Mouse (Mus musculus) limb, embryonic 13.5 days (tissue): ENCODE results near the gene Tpi1. TPM values are rescaled to one million over a fixed set of nuclear protein-coding genes. Genes with fewer than 3 reads are reported as not detected.

ENCODE experiments used
- ATAC-seq: fragments of 200-750 bp; cut with Nextera tagmentation; 2 replicates; pipeline ENCODE4 v1.8.0; 2017; ENCODE audit warnings: low read depth, moderate number of reproducible peaks, moderate TSS enrichment; ENCODE audit not compliant: low FRiP score
- H3K27ac ChIP-seq: fragments of 300-500 bp; sonication (generic); 2 replicates; pipeline ENCODE4 v1.5.1; 2015; ENCODE audit warnings: inconsistent platforms, mild to moderate bottlenecking, moderate library complexity
- H3K27me3 ChIP-seq: fragments of 300-500 bp; sonication (generic); 2 replicates; pipeline ENCODE4 v1.6.1; 2015; ENCODE audit warnings: mild to moderate bottlenecking, inconsistent platforms
- H3K36me3 ChIP-seq: fragments of 300-500 bp; sonication (generic); 2 replicates; pipeline ENCODE4 v1.6.1; 2015; ENCODE audit warnings: inconsistent platforms, mild to moderate bottlenecking, moderate library complexity
- H3K4me1 ChIP-seq: fragments of 300-500 bp; sonication (generic); 2 replicates; pipeline ENCODE4 v1.6.1; 2015; ENCODE audit warnings: inconsistent platforms
- H3K4me2 ChIP-seq: fragments of 300-500 bp; sonication (generic); replicated peaks from 2 replicates; pipeline ENCODE4 v1.6.1; 2015; ENCODE audit warnings: inconsistent platforms, mild to moderate bottlenecking, moderate library complexity
- H3K4me3 ChIP-seq: fragments of 300-500 bp; sonication (generic); 2 replicates; pipeline ENCODE4 v1.5.1; 2015; ENCODE audit warnings: moderate library complexity, mild to moderate bottlenecking, inconsistent platforms
- H3K9ac ChIP-seq: fragments of 300-500 bp; sonication (generic); 2 replicates; pipeline ENCODE4 v1.6.1; 2015; ENCODE audit warnings: mild to moderate bottlenecking, inconsistent platforms
- H3K9me3 ChIP-seq: fragments of 300-500 bp; sonication (generic); 2 replicates; pipeline ENCODE4 v1.6.1; 2016; ENCODE audit warnings: inconsistent platforms
- WGBS: fragments of 180-500 bp; shearing (Covaris S2); methylation state at CpG from one replicate; pipeline ENCODE4 v1.1.7; 2015; 5-methylcytosine and 5-hydroxymethylcytosine counted together
- polyA plus RNA-seq: library from polyadenylated mRNA; unstranded; fragments of >200 nt; fragmentation: Nextera tagmentation; extraction: Ambion mirVana; gene quantifications from 2 replicates; pipeline ENCODE4 v1.2.1, GENCODE M21; 2015

Gene Tpi1
- polyA plus RNA-seq, 1 experiment from 2014 or later: 803 TPM

- Histone ChIP-seq H3K27ac (peak overlapping the region; percentile 91), H3K36me3 (peaks cover 44% of the 10 kb centered on the region), H3K4me1 (peaks cover 33% of the 10 kb centered on the region), H3K4me2 (peak overlapping the region; percentile 95), H3K4me3 (peak overlapping the region; percentile 71), H3K9me3 (no peaks in the 10 kb centered on the region), H3K9ac (peak overlapping the region; percentile 80), H3K27me3 (no peaks in the 10 kb centered on the region)
- peak; percentile 84 for ATAC-seq
- under 1% methylated on average over 38 of the region's 38 CpGs for WGBS
Measured at GRCm38 (mm10) chr6:124829799-124830700, 16.0 kb upstream of the Tpi1 start.

DNA sequence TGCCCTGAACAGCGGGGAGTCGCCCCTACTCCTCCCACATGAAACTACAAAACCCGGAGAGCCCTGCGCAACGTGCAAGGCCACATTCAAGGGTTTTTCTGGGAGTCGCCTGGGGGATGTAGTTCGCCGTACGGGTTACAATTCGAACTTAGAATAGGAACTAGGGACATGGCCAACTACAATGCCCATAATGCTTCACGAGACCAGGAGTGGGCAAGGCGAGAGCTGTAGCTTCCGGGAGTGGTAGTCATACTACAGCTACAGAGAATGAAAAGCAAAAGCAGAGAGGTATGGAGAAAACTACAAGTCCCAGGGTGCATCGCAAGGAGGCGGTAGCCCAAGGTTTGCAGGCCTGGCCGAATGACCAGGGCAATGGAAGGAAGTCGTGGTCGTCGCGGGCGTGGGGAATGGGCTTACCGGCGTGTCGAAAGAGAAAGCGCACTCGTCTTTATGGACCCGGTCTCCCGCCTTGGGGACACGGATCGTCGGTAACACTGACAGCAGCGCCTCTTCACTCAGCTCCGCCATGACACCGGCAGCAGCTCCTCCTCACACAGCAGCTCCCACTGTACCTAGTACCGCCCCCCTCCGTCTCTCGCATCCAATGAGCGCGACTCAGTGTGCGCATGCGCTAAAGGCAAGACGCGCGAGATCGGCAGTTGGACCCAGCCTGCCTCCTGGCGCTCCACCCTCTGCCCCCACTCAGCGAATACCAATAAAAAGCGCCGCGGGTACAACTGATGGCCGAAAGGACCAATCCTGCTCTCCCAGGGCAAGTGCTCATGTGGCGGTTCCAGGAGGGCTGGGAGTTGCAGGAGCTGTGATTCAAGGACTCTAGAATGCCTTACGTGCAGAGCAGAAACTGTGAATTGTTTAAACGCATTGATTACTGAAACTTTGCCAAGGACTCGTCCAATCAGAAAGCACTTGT is 15.0 kb upstream of the Tpi1 start, which contains the start of the genes Usp5 and Cdca3:
Gene Usp5, minus strand, starts transcription at position 617 of the 931 bp plus-strand sequence.
Gene Cdca3, plus strand, starts transcription at position 680 of the 931 bp plus-strand sequence.
- H3K9me3 ChIP-seq: no peaks in the 10 kb centered on the region
- H3K4me3 ChIP-seq: peak within 1 kb of the TSS; percentile 71
- H3K27me3 ChIP-seq: no peaks in the 10 kb centered on the region
- peak; percentile 94 for ATAC-seq
- peak within 1 kb of the TSS; percentile 80 for H3K9ac ChIP-seq
- peak within 1 kb of the TSS; percentile 95 for H3K4me2 ChIP-seq
- H3K36me3 ChIP-seq: peaks cover 46% of the 10 kb centered on the region
- H3K27ac ChIP-seq: peak within 1 kb of the TSS; percentile 91
- under 1% methylated on average over 55 of the region's 55 CpGs for WGBS
- peaks cover 33% of the 10 kb centered on the region for H3K4me1 ChIP-seq

DNA sequence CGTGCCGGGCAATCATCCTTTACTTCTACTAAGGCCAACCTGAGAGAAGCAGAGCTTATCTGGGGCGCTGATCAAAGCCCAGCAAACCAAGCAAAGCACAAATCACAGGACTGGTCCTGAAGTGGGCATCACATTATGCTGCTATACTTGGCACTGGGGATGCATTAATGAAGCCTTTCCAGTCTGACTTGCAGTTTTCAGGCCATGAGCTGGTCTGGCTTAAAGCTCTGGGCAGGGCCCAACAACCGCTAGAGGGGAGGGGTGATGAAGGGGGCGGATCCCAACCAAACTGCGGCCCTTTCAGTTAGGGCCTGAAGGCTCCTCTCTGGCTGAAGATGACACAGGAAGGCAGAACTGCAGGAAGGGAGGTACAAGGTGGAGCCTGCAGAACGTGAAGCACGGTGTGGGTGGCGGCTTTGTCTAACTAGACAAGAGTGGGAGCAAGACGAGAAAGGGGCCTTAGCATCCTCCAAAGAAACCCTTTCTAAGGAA is 14.1 kb upstream of the Tpi1 start:
- Histone ChIP-seq H3K36me3 (peaks cover 49% of the 10 kb centered on the region), H3K27ac (peak overlapping the region; percentile 59; the same call in 1 of the 2 replicates)

GRCm38 (mm10) chr6:124822049-124822448 is 8.0 kb upstream of the Tpi1 start:
- 97% methylated on average over 4 of the region's 4 CpGs for WGBS
- peaks cover 93% of the 10 kb centered on the region for H3K36me3 ChIP-seq

More for the DNA sequence above, 14.1 kb upstream of the Tpi1 start:
- H3K4me2 ChIP-seq: peak overlapping the region; percentile 93
- peak overlapping the region; percentile 71 for H3K4me3 ChIP-seq
- H3K27me3 ChIP-seq: no peaks in the 10 kb centered on the region
- no peak for ATAC-seq
- peak overlapping the region; percentile 79 for H3K9ac ChIP-seq
- 25% methylated on average over 10 of the region's 10 CpGs for WGBS
- no peaks in the 10 kb centered on the region for H3K9me3 ChIP-seq
- H3K4me1 ChIP-seq: peaks cover 33% of the 10 kb centered on the region

DNA sequence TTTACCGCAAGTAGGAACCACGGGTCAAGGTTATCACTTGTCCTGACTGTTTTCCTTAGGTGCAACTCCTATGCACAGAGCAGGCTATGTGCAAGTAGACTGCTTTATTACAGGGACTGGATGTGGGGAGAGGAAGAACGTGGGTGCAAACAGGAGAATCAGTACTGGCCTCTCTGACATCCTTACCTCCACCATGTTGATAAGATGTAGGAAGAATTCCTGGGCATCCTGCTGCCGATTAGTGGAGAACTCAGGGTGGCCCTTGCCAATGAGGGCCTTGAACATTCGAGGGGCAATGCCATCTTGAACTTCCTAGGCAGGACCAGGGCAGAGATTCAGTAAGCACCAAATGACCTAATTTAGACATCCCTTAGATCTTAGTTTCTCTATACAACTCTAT is 6.8 kb upstream of the Tpi1 start:
- Histone ChIP-seq H3K9me3 (no peaks in the 10 kb centered on the region), H3K4me1 (no peaks in the 10 kb centered on the region), H3K27me3 (no peaks in the 10 kb centered on the region), H3K27ac (no peak overlapping the region), H3K4me2 (no peak overlapping the region), H3K36me3 (peaks cover 100% of the 10 kb centered on the region), H3K4me3 (no peak overlapping the region), H3K9ac (no peak overlapping the region)
- 94% methylated on average over 5 of the region's 5 CpGs for WGBS
- no peak for ATAC-seq

More at GRCm38 (mm10) chr6:124822049-124822448, 8.0 kb upstream of the Tpi1 start:
- Histone ChIP-seq H3K27ac (no peak overlapping the region), H3K9me3 (no peaks in the 10 kb centered on the region), H3K9ac (no peak overlapping the region), H3K4me1 (no peaks in the 10 kb centered on the region), H3K4me2 (no peak overlapping the region), H3K4me3 (no peak overlapping the region), H3K27me3 (no peaks in the 10 kb centered on the region)
- ATAC-seq: no peak

DNA sequence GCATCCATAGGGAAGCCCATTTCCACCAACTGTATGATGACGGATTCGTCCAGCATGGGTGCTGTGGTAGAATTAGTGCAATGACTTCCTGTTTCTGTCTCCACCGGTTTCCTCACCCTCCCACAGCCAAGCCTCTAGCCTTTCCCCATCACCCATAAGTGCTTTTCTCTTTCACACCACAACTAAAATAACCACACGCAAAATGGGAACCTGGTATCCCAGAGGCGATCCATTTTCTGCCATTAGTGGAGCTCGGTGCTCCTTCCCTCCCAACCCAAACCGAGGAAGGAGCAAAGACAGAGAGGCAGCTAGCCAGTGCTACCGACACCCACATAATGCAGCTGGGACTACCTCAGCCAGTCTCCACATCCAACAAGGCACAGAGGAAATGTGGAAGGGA is 3.9 kb upstream of the Tpi1 start:
- H3K27ac ChIP-seq: no peak overlapping the region
- peaks cover 14% of the 10 kb centered on the region for H3K4me1 ChIP-seq
- H3K9ac ChIP-seq: no peak overlapping the region
- 92% methylated on average over 8 of the region's 8 CpGs for WGBS
- H3K27me3 ChIP-seq: no peaks in the 10 kb centered on the region
- peaks cover 81% of the 10 kb centered on the region for H3K36me3 ChIP-seq
- H3K4me3 ChIP-seq: no peak overlapping the region
- H3K9me3 ChIP-seq: no peaks in the 10 kb centered on the region
- ATAC-seq: no peak
- H3K4me2 ChIP-seq: no peak overlapping the region

GRCm38 (mm10) chr6:124817563-124817962 is 3.5 kb upstream of the Tpi1 start:
- Histone ChIP-seq H3K27ac (no peak overlapping the region), H3K27me3 (no peaks in the 10 kb centered on the region), H3K4me1 (peaks cover 18% of the 10 kb centered on the region), H3K4me3 (no peak overlapping the region), H3K36me3 (peaks cover 77% of the 10 kb centered on the region), H3K9ac (no peak overlapping the region), H3K4me2 (no peak overlapping the region), H3K9me3 (no peaks in the 10 kb centered on the region)
- no peak for ATAC-seq
- WGBS: 93% methylated on average over 8 of the region's 8 CpGs

- ATAC-seq: no peak
- no peak overlapping the region for H3K4me2 ChIP-seq
- no peak overlapping the region for H3K27ac ChIP-seq
- 94% methylated on average over 11 of the region's 11 CpGs for WGBS
- no peaks in the 10 kb centered on the region for H3K9me3 ChIP-seq
- peaks cover 23% of the 10 kb centered on the region for H3K4me1 ChIP-seq
- peaks cover 75% of the 10 kb centered on the region for H3K36me3 ChIP-seq
- no peaks in the 10 kb centered on the region for H3K27me3 ChIP-seq
- H3K9ac ChIP-seq: no peak overlapping the region
- H3K4me3 ChIP-seq: no peak overlapping the region
Measured at GRCm38 (mm10) chr6:124817125-124817524, 3.0 kb upstream of the Tpi1 start.

- Histone ChIP-seq H3K9me3 (no peaks in the 10 kb centered on the region), H3K9ac (no peak overlapping the region), H3K27ac (no peak overlapping the region), H3K36me3 (peaks cover 75% of the 10 kb centered on the region), H3K27me3 (no peaks in the 10 kb centered on the region), H3K4me3 (no peak overlapping the region), H3K4me2 (no peak overlapping the region), H3K4me1 (peaks cover 28% of the 10 kb centered on the region)
- ATAC-seq: no peak
- WGBS: 87% methylated on average over 4 of the region's 4 CpGs
Measured at GRCm38 (mm10) chr6:124816611-124817010, 2.5 kb upstream of the Tpi1 start.

DNA sequence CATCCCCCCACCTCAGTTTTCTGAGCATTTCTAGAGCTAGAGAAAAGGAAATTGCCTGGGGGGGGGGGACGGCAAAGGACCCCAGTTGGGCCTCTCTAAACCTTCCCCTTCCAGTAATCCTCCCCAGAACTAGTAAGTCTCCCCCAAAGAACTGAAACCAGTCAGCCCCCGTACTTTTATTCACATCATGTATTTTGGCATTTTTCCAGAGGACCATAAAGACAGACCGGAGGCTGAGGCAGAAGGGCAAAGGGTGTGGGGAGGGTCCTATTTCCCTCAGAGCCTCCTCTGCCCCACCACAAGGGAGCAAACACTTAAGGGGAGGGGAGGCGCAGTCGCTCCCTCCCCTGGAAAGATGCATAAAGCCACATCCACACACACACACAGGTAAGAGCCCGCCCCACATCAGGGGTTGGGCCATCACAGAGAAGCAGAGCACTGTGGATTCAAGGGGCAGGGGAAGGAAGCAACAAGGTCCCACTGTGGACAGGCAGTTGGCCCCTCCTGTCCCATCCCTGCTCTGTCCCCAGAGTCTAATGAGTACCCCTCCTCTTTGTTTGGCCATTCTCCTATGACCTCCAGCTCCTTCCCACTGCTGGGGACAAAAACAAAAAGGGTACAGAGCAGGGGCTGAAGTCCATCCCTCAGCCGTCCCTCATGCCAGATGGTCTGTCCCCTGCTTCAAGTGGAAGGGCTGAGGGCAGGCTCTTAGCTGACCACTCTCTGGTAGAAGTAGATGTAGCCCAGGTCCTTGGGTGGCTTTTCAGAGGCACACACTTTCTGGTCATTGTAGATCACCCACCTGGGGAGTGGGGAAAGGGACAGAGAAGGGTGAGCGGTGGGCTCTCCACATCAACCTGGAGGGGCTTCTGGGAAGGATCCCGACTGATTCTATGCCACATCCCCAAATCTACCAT is 1.0 kb upstream of the Tpi1 start:
- Histone ChIP-seq H3K27ac (peak overlapping the region; percentile 72; the same call in 1 of the 2 replicates), H3K4me1 (peaks cover 37% of the 10 kb centered on the region), H3K9ac (no peak overlapping the region), H3K9me3 (no peaks in the 10 kb centered on the region), H3K36me3 (peaks cover 74% of the 10 kb centered on the region), H3K27me3 (no peaks in the 10 kb centered on the region), H3K4me2 (peak overlapping the region; percentile 95), H3K4me3 (no peak overlapping the region; the same call in 1 of the 2 replicates)
- no peak for ATAC-seq
- WGBS: 62% methylated on average over 9 of the region's 9 CpGs

- Histone ChIP-seq H3K27ac (peak overlapping the region; percentile 72; the same call in 1 of the 2 replicates), H3K9ac (no peak overlapping the region; the same call in none of the 2 replicates), H3K36me3 (peaks cover 70% of the 10 kb centered on the region), H3K4me3 (peak overlapping the region; percentile 71), H3K4me2 (peak overlapping the region; percentile 95), H3K4me1 (peaks cover 43% of the 10 kb centered on the region), H3K9me3 (no peaks in the 10 kb centered on the region), H3K27me3 (no peaks in the 10 kb centered on the region)
- ATAC-seq: peak; percentile 41
- 39% methylated on average over 8 of the region's 8 CpGs for WGBS
Measured at GRCm38 (mm10) chr6:124814448-124814847, 352 bp upstream of the Tpi1 start.
